Mouse (Mus musculus) spleen, adult 2 months (tissue): ENCODE measurements around the gene Arhgef7. TPM values are rescaled to one million over a fixed set of nuclear protein-coding genes. Genes with fewer than 3 reads are reported as not detected.
A peak's percentile ranks its signal among the peaks of the same experiment; 100 is the strongest.

Experiments used
- DNase-seq, 2 experiments: peaks; one replicate each; pipeline versions ENCODE4 v3.0.0 to v3.0.0-alpha.2; 2012 to 2021; ENCODE audit warnings: low spot score in 2 of 2, low read depth in 1 of 2
- H3K27ac ChIP-seq: fragments of 200-500 bp; 2 replicates; pipeline ENCODE4 v1.5.1; 2012; ENCODE audit warnings: low read length, inconsistent platforms; ENCODE audit not compliant: insufficient read depth
- H3K27me3 ChIP-seq: fragments of 200-500 bp; 2 replicates; pipeline ENCODE4 v1.6.1; 2012; ENCODE audit warnings: mild to moderate bottlenecking, moderate library complexity, low read length, inconsistent platforms; ENCODE audit not compliant: control insufficient read depth, insufficient read depth
- H3K36me3 ChIP-seq: fragments of 200-500 bp; 2 replicates; pipeline ENCODE4 v1.6.1; 2012; ENCODE audit warnings: mild to moderate bottlenecking, low read length, inconsistent platforms; ENCODE audit not compliant: control insufficient read depth, insufficient read depth
- H3K4me1 ChIP-seq: fragments of 200-500 bp; 2 replicates; pipeline ENCODE4 v1.6.1; 2011; ENCODE audit warnings: inconsistent platforms; ENCODE audit not compliant: control insufficient read depth, insufficient read depth, insufficient read length
- H3K4me3 ChIP-seq: fragments of 200-500 bp; 2 replicates; pipeline ENCODE4 v1.5.1; 2011; ENCODE audit warnings: mild to moderate bottlenecking, inconsistent platforms; ENCODE audit not compliant: insufficient read depth, insufficient read length; ENCODE audit errors: extremely low read depth
- CTCF ChIP-seq: fragments of 200-500 bp; IDR thresholded peaks from 2 replicates; pipeline ENCODE4 v1.5.1; 2011; ENCODE audit warnings: mild to moderate bottlenecking, inconsistent platforms; ENCODE audit not compliant: insufficient read depth, insufficient read length, insufficient replicate concordance; ENCODE audit errors: extremely low read depth
- POLR2A ChIP-seq: fragments of 200-500 bp; IDR thresholded peaks from 2 replicates; pipeline ENCODE4 v1.6.1; 2011; ENCODE audit warnings: low read depth, low read length, inconsistent platforms
- WGBS: fragments of 180-500 bp; shearing (Covaris S2); methylation state at CpG from one replicate; pipeline ENCODE4 v1.1.7; 2018; 5-methylcytosine and 5-hydroxymethylcytosine counted together
- polyA plus RNA-seq: library from polyadenylated mRNA; depleted of rRNA; stranded (reverse); fragments of >200 nt; gene quantifications from 2 replicates; pipeline ENCODE4 v1.2.3, GENCODE M21; 2012

The Arhgef7 gene
- polyA plus RNA-seq, 1 experiment = 21.9 TPM

DNA sequence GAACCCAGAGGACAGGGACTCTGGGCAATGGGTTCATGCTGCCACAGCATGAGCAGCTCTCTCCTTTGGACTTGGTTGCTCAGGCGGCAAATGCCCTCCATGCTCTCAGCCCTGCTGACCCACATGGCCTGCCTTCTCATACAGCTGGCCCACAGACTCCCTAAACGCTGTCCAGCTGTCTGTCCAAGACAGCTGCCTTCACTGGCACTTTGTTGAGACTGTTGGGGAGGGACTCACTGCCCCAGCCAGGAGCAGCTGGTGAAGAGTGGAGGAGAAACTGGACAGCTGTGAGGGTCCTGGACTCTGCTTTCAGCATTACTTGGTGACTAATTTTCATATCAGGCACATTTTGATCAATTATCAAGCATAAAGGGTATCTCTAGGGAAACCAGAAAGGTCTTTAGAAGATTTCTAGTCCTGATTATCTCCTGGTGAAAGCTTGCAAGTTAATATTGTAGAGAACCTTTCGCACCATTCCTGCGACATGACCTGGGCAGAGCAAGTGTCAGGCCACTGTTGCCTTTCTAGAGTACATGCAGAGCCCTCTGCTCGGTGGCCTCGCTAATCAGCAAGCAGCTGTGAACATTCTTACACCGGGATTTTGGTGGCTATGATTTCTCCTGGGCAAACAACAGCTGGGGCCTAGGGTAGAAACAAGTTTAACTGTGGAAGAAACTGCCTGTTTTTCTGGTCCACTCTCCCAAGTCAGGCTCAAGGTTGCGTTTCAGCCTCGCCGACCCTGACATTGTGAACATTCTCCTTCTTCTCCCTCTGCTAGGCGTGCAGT lies 25.8 kb downstream of the Arhgef7 start:
- TF ChIP-seq CTCF (no peak), POLR2A (no peak)
- H3K27me3 ChIP-seq = no peaks in the 10 kb centered on the region
- DNase-seq = no peak
- H3K36me3 ChIP-seq = no peaks in the 10 kb centered on the region
- H3K27ac ChIP-seq = no peak overlapping the region
- H3K4me3 ChIP-seq = no peak overlapping the region
- WGBS = 82% methylated on average over 11 of the region's 11 CpGs
- peaks cover 3% of the 10 kb centered on the region; the same call in 1 of the 2 replicates for H3K4me1 ChIP-seq

DNA sequence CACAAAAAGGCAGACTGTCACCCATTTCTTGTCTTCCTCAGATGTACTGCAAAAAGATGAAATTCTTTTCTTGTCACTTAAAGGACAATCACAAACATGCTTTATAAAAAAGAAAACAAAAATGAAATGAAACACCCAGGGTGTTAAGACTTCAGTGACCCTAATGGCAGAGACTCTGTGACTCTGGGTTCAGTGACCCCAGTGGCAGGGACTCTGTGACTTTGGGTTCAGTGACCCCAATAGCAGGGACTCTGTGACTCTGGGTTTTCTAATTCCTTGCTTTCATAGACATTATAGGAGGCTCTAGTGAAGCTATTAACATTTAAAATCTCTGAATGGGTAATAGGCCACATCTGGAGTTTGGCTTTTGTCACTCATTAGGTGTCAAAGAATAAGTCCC lies 27.2 kb downstream of the Arhgef7 start:
- Histone ChIP-seq H3K36me3 (no peaks in the 10 kb centered on the region), H3K4me1 (peaks cover 3% of the 10 kb centered on the region; the same call in 1 of the 2 replicates), H3K27me3 (no peaks in the 10 kb centered on the region), H3K4me3 (no peak overlapping the region), H3K27ac (no peak overlapping the region)
- TF ChIP-seq POLR2A (no peak), CTCF (no peak)
- no peak for DNase-seq

DNA sequence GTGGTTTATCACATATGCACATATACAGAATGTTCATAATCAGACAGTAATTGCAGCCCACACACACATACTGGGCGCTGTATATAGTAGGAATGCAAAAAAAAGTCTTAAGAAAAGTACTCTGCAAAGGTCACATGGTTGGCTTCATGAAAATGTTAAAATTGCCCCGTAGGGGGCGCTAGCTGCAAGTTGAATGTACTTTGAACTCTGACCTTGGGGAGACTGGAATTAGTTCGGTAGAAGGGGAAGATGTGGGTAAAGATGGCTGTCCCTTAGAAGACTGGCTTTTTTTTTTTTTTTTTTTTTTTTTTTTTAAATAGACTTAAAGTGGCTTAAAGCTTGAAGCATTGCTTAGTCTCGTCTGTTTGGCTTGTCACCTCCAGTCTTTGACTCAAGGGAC lies 28.4 kb downstream of the Arhgef7 start:
- peak; percentile 63 to 65 for DNase-seq
- Histone ChIP-seq H3K4me3 (no peak overlapping the region), H3K27ac (no peak overlapping the region), H3K27me3 (no peaks in the 10 kb centered on the region), H3K36me3 (no peaks in the 10 kb centered on the region), H3K4me1 (peaks cover 3% of the 10 kb centered on the region; the same call in 1 of the 2 replicates)
- WGBS = 15% methylated on average over 5 of the region's 5 CpGs
- TF ChIP-seq CTCF (peak; percentile 29; the same call in 1 of the 2 replicates), POLR2A (no peak)

DNA sequence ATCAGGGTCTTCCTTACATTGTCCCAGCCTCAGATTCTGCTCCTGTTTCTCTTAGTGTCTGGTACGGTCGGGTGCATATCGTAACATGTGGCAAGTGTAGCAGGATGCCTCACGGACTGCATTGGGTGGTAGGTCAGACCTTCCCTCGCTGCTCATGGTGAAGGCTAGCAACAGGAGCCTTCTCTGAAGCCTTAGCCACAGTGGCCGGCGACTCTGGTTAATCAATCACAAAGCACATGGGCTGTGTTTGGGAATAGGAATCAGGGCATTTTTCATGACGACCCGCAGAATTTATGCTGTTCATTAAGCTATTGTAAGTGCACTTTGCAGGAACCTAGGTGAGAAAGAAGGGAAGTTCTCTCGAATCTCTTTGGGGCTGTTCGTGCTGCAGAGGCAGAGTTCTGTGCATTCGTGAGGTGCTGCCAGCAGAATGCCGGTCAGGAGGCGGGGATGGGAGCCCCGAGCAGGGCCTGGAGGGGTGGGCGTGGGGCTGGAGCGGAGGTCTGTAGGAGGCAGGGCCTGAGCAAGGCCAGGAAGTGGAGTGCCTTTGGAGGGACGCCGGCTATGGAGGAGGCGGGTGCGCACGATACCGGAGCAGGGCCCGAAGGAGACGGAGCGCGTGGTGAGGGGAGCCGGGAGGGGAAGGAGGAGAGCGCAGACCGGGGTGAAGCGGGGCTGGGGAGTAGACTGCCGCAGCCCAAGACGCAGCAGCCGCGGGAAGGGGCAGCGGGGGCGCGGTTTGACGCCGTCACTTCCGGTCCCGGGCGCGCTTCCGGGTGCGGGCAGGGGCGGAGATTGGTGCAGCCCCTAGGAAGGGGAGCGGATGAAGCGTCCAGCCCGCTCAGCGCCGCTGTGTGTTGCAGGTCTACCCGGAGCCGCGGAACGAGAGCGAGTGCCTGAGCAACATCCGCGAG lies 30.3 kb downstream of the Arhgef7 start:
- peak overlapping the region; percentile 81 for H3K27ac ChIP-seq
- WGBS = 4% methylated on average over 56 of the region's 59 CpGs
- TF ChIP-seq CTCF = no peak
- TF ChIP-seq POLR2A = peak; percentile 86

DNA sequence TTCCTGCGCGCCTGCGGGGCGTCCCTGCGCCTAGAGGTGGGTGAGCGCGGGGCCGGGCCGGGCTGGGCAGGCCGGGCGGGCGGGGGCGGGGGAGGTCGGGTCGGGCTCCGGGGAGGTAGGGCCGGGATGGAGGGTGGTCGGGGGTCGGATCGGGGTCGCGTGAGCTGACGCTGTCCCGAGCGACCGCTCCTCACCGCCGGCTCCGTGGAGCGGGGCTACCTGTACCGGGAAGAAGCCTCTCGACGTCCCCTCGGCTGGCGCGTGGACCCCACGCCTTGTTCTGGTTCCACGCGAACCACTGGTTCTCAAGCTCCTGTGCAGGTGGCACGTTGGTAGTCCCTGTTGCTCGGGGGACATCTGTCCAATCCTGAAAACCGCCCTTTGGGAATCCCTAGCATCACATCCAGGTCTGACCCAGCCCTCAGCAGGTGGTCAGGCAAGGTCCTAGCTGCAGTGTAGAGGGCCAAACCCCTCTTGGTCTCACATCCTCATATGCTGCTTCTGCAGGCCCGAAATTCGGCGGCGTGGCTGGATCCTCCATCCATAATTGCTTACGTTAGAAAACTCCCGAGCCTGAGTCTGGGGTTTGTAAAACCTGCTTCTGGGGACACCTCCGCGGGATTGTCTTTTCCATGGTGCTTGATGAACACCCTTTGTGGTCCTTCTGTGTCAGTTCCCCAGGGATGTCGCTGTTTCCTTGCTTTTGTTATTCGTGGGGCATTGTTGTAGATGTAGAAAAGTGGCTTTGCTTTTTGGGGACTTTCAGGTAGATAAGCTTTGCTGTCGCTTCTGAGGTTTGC lies 31.2 kb downstream of the Arhgef7 start:
- no peaks in the 10 kb centered on the region for H3K27me3 ChIP-seq
- peak overlapping the region; percentile 56; the same call in 1 of the 2 replicates for H3K27ac ChIP-seq
- 1% methylated on average over 37 of the region's 53 CpGs for WGBS
- peaks cover 3% of the 10 kb centered on the region; the same call in 1 of the 2 replicates for H3K4me1 ChIP-seq
- TF ChIP-seq CTCF (no peak), POLR2A (no peak)
- no peaks in the 10 kb centered on the region for H3K36me3 ChIP-seq
- H3K4me3 ChIP-seq = peak overlapping the region; percentile 83
- DNase-seq = no peak

More for the DNA sequence above, 30.3 kb downstream of the Arhgef7 start:
- H3K4me3 ChIP-seq = peak overlapping the region; percentile 83
- peaks cover 3% of the 10 kb centered on the region; the same call in 1 of the 2 replicates for H3K4me1 ChIP-seq
- no peaks in the 10 kb centered on the region for H3K36me3 ChIP-seq
- peak; percentile 67 to 89 for DNase-seq
- no peaks in the 10 kb centered on the region for H3K27me3 ChIP-seq

DNA sequence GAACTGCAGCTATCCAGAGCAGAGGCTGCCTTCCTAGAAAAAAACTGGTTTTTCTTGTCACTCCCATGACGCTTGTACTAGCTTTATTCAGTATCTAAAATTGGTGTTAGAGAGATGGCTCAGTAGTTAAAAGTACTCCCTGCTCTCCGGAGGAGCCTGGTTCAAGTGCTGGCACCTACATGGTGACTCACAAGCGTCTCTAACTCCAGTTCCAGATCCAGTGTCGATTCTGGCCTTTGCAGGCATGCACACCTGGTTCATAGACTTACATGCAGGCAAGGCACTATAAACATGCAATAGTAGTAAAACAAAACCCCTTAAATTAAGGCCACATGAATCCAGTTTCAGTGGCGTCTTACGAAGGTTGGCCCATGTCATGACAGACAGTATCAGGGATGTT lies 34.0 kb downstream of the Arhgef7 start:
- Histone ChIP-seq H3K4me3 (no peak overlapping the region), H3K27me3 (no peaks in the 10 kb centered on the region), H3K36me3 (no peaks in the 10 kb centered on the region), H3K4me1 (peaks cover 3% of the 10 kb centered on the region; the same call in 1 of the 2 replicates), H3K27ac (no peak overlapping the region)
- no peak for DNase-seq
- TF ChIP-seq CTCF (no peak), POLR2A (no peak)
- WGBS = 92% methylated on average over 6 of the region's 6 CpGs
